Mouse (Mus musculus) erythroblast, embryonic 14.5 days (primary cell): ENCODE data around the gene S1pr5. TPM values are rescaled to one million over a fixed set of nuclear protein-coding genes. Genes with fewer than 3 reads are reported as not detected.

ENCODE experiments used
- H3K27me3 ChIP-seq: 2 replicates; pipeline ENCODE4 v1.6.1; 2012; ENCODE audit warnings: inconsistent platforms; ENCODE audit not compliant: control insufficient read depth
- H3K36me3 ChIP-seq: 2 replicates; pipeline ENCODE4 v1.6.1; 2012; ENCODE audit warnings: mild to moderate bottlenecking, inconsistent platforms; ENCODE audit not compliant: control insufficient read depth
- H3K4me1 ChIP-seq: 2 replicates; pipeline ENCODE4 v1.6.1; 2012; ENCODE audit warnings: inconsistent platforms; ENCODE audit not compliant: control insufficient read depth
- H3K4me3 ChIP-seq: replicated peaks from 2 replicates; pipeline ENCODE3; 2012; ENCODE audit warnings: moderate library complexity, mild to moderate bottlenecking, inconsistent platforms
- H3K9me3 ChIP-seq: 2 replicates; pipeline ENCODE4 v1.6.1; 2012; ENCODE audit warnings: low read length, inconsistent platforms, mixed read lengths; ENCODE audit not compliant: control insufficient read depth
- GATA1 ChIP-seq: IDR thresholded peaks from 2 replicates; pipeline ENCODE4 v1.6.1; 2012; ENCODE audit warnings: low read length, inconsistent platforms, mixed read lengths
- TAL1 ChIP-seq: IDR thresholded peaks from 3 replicates; pipeline ENCODE4 v1.6.1; 2012; ENCODE audit warnings: low read length, inconsistent platforms, mixed read lengths
- polyA plus RNA-seq: library from polyadenylated mRNA; stranded (reverse); fragments of >175 nt; gene quantifications from 2 replicates; pipeline ENCODE4 v1.2.3, GENCODE M21; 2012

The S1pr5 gene
- polyA plus RNA-seq, 1 experiment, result not detected

DNA sequence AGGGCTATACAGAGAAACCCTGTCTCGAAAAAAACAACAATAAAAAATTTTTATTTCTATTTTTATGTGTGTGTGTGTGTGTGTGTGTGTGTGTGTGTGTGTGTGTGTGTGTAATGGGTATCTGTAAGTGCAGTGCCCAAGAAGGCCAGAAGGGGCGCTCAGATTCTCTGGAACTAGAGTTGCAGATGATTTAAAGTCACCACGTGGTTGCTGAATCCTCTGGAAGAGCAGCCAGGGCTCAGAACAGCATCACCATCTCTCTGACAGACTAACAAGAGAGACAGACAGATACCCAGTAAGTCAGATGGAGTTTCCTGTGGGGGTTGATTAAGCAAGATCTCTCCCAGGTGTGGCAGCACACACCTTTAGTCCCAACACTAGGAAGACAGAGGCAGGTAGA, 28.4 kb downstream of the S1pr5 start:
- Histone ChIP-seq H3K27me3 (peaks cover 4% of the 10 kb centered on the region), H3K9me3 (peaks cover 13% of the 10 kb centered on the region), H3K4me1 (peaks cover 29% of the 10 kb centered on the region), H3K4me3 (no peak overlapping the region), H3K36me3 (no peaks in the 10 kb centered on the region)
- TF ChIP-seq GATA1 (no peak), TAL1 (no peak)

DNA sequence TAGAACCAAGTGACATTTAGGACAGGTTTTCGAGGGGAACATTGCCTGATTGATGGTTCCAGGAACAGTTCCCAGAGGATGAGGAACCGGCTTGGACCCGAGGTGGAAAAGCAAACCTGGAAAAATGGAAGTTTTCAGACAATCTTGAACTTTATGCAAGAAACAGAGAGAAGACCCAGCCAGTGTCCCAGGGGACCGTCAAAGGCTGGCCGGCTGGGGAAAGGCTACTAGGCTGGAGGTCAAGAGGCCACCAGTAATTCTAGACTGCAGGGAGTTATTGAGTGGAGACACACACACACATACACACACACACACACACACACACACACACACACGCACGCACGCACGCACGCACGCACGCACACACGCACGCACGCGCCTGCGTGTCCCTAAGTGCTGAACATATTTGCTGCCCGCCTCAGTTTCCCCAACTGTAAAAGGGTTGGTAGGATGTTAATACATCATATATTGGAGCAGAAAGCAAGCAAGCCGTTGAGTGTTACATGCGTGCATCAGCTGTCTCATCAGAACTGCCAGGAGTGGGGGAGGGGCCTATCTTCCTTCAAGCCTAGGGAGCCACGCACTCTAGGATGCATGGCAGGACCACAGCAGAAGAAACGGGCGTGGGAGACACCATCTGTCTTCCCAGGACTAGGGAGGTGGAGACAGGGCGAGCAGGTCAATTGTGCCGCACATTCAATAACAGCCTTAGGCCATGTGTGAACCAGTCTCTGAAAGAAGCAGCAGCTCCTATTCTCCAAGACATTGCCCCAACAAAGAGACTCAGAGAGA, 32.0 kb downstream of the S1pr5 start:
- no peak for TF ChIP-seq TAL1
- no peak for TF ChIP-seq GATA1
- no peak overlapping the region for H3K4me3 ChIP-seq

DNA sequence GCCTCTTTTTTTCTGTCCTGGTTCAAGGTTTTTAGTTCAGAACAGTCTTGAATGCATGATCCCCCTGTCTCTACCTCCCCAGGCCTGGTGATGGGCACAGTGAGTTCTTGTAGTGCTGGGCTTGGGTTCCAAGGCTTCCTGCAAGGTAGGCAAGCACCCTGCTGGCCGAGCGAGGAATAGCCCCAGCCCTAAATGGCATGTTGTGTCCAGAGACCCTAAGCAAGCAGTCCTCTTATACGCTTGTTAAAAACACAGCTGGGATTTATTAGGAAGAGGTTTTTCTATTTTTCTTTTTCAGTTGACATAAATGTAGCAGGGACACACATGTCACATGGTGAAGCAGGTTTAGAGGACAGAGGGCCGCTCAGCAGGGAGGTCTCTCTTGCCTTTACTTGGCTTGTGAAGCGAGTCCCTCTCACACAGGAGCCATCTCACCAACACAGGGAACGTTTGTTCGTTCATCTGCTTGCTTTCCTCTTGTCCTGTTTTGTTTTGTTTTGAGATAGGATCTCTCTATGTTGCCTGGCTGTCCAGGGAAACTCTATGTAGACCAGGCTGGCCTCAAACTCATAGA, 34.5 kb downstream of the S1pr5 start:
- Histone ChIP-seq H3K9me3 (no peaks in the 10 kb centered on the region), H3K4me1 (no peaks in the 10 kb centered on the region; the same call in 1 of the 2 replicates), H3K27me3 (peaks cover 4% of the 10 kb centered on the region), H3K4me3 (no peak overlapping the region), H3K36me3 (peaks cover 2% of the 10 kb centered on the region)
- TF ChIP-seq GATA1 (no peak), TAL1 (no peak)

More for the DNA sequence above, 32.0 kb downstream of the S1pr5 start:
- peaks cover 2% of the 10 kb centered on the region; the same call in 1 of the 2 replicates for H3K9me3 ChIP-seq
- H3K27me3 ChIP-seq, result peaks cover 4% of the 10 kb centered on the region
- no peaks in the 10 kb centered on the region for H3K36me3 ChIP-seq
- H3K4me1 ChIP-seq, result peaks cover 10% of the 10 kb centered on the region

DNA sequence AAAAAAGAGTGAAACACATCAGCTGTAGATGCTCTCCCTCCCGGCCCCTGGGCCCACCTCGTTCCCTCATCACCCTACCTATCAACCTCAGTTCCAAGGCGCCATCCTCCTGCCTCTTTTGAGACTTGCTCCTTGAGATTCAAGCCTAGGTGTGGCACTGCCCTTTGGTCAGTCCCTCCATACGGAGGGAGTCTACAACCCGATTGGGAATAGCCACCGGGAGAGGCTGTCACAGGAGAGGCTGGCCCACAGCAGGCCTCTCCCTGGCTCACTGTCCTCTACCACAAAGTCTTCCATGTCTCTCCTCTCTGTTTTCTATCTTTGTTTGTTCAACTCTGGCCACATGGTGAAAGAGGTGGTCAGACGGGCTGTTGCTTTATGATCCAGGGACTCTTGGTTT, 36.6 kb downstream of the S1pr5 start:
- H3K4me3 ChIP-seq, result no peak overlapping the region
- H3K27me3 ChIP-seq, result peaks cover 3% of the 10 kb centered on the region
- H3K4me1 ChIP-seq, result no peaks in the 10 kb centered on the region; the same call in 1 of the 2 replicates
- H3K36me3 ChIP-seq, result peaks cover 2% of the 10 kb centered on the region
- no peaks in the 10 kb centered on the region for H3K9me3 ChIP-seq
- TF ChIP-seq GATA1 (no peak), TAL1 (no peak)

DNA sequence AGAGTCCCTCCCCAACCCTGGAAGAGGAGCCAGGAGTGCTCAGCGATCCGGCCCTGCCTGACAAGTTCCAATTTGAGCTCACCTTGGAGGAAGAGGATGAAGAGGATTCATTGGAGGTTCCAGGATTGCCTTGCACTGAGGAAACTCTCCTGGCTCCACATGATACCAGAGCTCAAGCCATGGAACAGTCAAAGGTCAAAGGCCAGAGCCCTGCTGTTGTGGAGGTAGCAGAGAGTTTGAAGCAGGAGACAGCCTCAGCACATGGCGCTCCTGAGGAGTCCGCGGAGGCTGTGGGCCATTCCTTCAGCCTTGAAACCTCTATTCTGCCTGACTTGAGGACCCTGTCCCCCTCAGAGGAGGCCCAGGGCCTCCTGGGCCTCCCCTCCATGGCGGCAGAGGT, 37.4 kb downstream of the S1pr5 start:
- no peaks in the 10 kb centered on the region for H3K4me1 ChIP-seq
- H3K27me3 ChIP-seq, result no peaks in the 10 kb centered on the region
- peaks cover 2% of the 10 kb centered on the region for H3K36me3 ChIP-seq
- H3K4me3 ChIP-seq, result no peak overlapping the region
- TF ChIP-seq TAL1 (no peak), GATA1 (no peak)
- H3K9me3 ChIP-seq, result no peaks in the 10 kb centered on the region

DNA sequence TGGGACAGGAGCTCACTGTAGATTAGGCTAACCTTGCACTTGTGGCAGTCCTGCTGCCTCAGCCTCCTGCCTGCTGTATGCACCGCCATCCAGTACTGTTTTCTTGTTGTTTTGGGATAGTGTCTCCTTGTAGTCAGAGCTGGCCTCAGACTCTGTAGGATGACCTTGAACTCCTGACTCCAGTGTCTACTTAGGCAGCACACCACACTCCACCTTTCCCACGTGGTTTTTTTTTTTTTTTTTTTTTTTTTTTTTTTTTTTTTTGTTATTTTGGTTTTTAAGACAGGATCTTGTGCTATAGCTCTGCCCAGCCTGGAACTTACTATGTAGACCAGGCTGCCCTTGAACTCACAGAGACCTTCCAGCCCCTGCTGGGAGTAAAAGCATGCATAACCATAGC, 39.6 kb downstream of the S1pr5 start:
- no peaks in the 10 kb centered on the region for H3K9me3 ChIP-seq
- TF ChIP-seq TAL1, result no peak
- TF ChIP-seq GATA1, result no peak
- no peaks in the 10 kb centered on the region for H3K27me3 ChIP-seq
- H3K4me1 ChIP-seq, result peaks cover 15% of the 10 kb centered on the region
- no peak overlapping the region for H3K4me3 ChIP-seq
- peaks cover 2% of the 10 kb centered on the region for H3K36me3 ChIP-seq

DNA sequence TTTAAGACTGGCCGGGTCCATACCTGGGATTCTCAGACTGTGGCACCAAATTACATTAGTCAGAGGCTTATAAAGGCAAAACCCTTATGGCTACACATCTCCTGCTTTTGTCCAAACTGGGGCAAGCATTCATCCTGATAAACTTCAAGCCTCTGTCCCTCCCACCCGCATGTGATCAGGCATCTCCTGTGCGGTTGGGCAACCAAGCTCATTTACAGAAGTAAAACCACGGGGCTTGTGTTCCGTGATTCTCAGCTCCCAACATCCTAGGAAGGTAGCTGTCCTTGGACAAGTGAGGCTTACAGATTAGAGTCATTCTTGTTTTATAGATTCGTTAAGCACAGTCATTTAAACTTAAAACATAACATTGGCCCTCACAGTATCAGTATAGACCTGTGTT, 41.4 kb downstream of the S1pr5 start:
- no peak overlapping the region for H3K4me3 ChIP-seq
- H3K27me3 ChIP-seq, result no peaks in the 10 kb centered on the region
- no peak for TF ChIP-seq TAL1
- TF ChIP-seq GATA1, result no peak
- no peaks in the 10 kb centered on the region for H3K9me3 ChIP-seq
- H3K36me3 ChIP-seq, result peaks cover 2% of the 10 kb centered on the region
- H3K4me1 ChIP-seq, result peaks cover 17% of the 10 kb centered on the region

DNA sequence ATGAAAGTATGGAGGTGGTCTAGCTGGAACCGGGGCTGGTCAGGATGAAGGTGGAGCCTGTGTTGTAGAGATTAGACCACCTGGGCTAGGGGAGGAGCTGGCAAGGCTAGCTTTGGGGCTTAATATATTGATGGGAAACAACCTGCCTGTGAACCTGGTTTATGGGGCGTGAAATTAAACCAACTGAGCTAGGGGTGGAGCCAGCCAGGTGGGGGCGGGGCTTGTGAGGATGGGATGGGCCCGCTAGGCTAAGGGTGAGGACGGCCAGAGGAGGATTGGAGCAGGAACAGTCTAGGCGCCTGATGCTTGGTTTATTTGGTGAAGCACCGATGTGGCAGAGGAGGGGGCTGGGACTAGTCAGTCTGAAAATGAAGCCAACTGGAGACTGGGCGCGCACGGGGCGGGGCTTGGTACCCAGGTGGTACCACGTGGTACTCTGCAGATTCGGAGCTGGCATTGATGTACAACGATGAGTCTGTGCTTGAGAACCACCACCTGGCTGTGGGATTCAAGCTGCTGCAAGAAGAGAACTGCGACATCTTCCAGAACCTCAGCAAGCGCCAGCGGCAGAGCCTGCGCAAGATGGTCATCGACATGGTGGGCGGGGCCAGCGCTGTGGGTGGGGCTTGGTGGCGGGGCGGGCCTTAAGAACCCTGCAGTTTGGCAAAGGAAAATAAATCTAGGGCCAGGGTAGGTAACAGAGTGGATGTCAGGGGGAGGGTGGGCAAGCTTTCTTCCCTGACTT, 43.5 kb downstream of the S1pr5 start:
- TF ChIP-seq TAL1 (no peak), GATA1 (no peak)
- Histone ChIP-seq H3K4me1 (peaks cover 17% of the 10 kb centered on the region), H3K36me3 (no peaks in the 10 kb centered on the region), H3K4me3 (peak overlapping the region; percentile 37), H3K27me3 (no peaks in the 10 kb centered on the region), H3K9me3 (no peaks in the 10 kb centered on the region)

DNA sequence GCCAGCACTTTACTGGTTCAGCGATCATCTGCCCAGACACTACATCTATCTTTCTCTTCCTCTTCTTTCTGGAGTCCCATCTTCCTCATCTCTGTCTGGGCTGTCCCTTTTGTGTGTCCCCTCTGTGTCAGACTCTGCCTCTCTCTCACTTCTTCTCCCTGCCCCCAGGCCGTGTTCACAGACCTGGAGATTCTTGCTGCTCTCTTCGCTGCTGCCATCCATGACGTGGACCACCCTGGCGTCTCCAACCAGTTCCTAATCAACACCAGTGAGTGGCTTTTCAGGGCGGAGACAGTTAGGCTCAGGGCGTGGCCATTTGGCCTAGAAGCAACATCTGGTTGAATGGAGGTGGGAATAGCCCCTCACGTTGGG, 44.1 kb downstream of the S1pr5 start:
- no peak for TF ChIP-seq TAL1
- no peak for TF ChIP-seq GATA1
- Histone ChIP-seq H3K27me3 (no peaks in the 10 kb centered on the region), H3K4me3 (no peak overlapping the region), H3K4me1 (peaks cover 17% of the 10 kb centered on the region), H3K9me3 (no peaks in the 10 kb centered on the region), H3K36me3 (no peaks in the 10 kb centered on the region)
